Mouse (Mus musculus) megakaryocyte, embryonic 14.5 days (primary cell): ENCODE results near the gene Fgfr1op. TPM values are rescaled to one million over a fixed set of nuclear protein-coding genes. Genes with fewer than 3 reads are reported as not detected.
"Not testable (repeated sequence)": the region's sequence is repeated elsewhere in the genome, so short reads cannot be mapped to it uniquely, and the experiment has no call there.

Experiments
- H3K27me3 ChIP-seq: replicated peaks from 2 replicates; pipeline ENCODE3; 2012; ENCODE audit warnings: inconsistent platforms
- H3K36me3 ChIP-seq: replicated peaks from 2 replicates; pipeline ENCODE3; 2012; ENCODE audit warnings: low read length, inconsistent platforms, mixed read lengths
- H3K4me1 ChIP-seq: 2 replicates; pipeline ENCODE4 v1.6.1; 2012; ENCODE audit warnings: inconsistent platforms
- H3K4me3 ChIP-seq: replicated peaks from 2 replicates; pipeline ENCODE3; 2012; ENCODE audit warnings: moderate library complexity, mild to moderate bottlenecking, inconsistent platforms
- H3K9me3 ChIP-seq: 2 replicates; pipeline ENCODE4 v1.6.1; 2012; ENCODE audit warnings: inconsistent platforms
- FLI1 ChIP-seq: IDR thresholded peaks from 2 replicates; pipeline ENCODE4 v1.6.1; 2012; ENCODE audit warnings: low read length, inconsistent platforms, mixed read lengths
- GATA1 ChIP-seq: IDR thresholded peaks from 3 replicates; pipeline ENCODE4 v1.6.1; 2012; ENCODE audit warnings: mixed read lengths, low read length, inconsistent platforms, borderline replicate concordance
- polyA plus RNA-seq: library from polyadenylated mRNA; stranded (reverse); fragments of >175 nt; gene quantifications from 2 replicates; pipeline ENCODE4 v1.2.3, GENCODE M21; 2012; ENCODE audit warnings: low replicate concordance; ENCODE audit not compliant: insufficient read depth

The Fgfr1op gene
- polyA plus RNA-seq, 1 experiment = 2.2 TPM

DNA sequence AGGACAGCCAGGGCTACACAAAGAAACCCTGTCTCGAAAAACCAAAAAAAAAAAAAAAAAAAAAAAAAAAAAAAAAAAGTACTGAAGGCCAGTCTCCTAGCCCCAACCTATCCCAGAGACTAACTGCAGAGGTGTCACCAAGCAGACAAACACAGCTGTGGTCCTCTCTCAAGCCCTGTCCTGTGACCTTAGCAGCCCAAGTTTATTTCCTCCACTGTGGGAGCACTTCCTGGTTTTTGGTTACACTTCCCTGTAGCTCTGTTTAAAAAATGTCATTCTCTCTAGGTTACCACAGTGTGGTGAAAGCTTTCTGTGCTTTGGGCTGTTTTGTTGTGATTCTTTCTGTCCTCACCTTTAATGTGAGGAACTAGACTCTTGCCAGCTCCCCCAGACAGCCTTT is 6.7 kb upstream of the Fgfr1op start:
- not testable (repeated sequence) for H3K36me3 ChIP-seq, H3K4me1 ChIP-seq, H3K4me3 ChIP-seq, H3K27me3 ChIP-seq, H3K9me3 ChIP-seq

DNA sequence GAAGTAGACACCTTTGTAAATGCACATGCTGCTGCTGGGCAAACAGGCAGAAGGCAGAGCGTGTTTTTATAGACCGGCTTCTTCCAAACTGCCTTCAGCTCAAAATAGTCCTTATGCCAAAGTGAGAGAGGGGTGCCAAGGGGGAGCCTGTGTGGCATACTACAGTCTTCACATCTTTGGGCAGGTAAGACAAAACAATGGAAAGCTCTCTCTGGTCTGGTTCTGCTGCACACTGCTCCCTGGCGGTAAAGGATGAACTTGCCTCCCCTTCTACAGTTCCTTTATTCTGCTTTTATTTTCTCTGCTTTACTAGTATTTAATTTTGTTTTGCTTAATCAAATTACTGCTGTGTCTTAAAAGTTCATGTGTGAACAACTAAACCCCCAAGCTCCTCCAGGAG is 4.3 kb upstream of the Fgfr1op start:
- H3K9me3 ChIP-seq, H3K4me1 ChIP-seq, H3K27me3 ChIP-seq, H3K36me3 ChIP-seq, H3K4me3 ChIP-seq: not testable (repeated sequence)

DNA sequence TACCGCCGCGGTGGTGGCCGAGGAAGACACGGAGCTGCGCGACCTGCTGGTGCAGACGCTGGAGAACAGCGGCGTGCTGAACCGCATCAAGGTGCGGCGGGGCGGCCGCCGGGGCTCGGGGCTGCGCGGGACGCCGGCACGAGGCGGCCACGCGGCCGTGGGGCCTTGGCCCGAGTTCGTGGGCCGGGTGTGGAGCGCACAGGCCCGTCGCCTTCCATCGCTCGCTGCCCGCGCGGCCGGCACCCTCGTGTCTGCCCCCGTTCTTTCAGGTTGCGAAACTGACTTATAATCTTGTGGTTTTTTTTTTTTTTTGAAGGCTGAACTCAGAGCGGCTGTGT is 276 bp downstream of the Fgfr1op start:
- H3K4me1 ChIP-seq = peaks cover 12% of the 10 kb centered on the region
- H3K27me3 ChIP-seq, H3K9me3 ChIP-seq: not testable (repeated sequence)
- H3K36me3 ChIP-seq = peaks cover 22% of the 10 kb centered on the region
- H3K4me3 ChIP-seq = peak overlapping the region; percentile 91

DNA sequence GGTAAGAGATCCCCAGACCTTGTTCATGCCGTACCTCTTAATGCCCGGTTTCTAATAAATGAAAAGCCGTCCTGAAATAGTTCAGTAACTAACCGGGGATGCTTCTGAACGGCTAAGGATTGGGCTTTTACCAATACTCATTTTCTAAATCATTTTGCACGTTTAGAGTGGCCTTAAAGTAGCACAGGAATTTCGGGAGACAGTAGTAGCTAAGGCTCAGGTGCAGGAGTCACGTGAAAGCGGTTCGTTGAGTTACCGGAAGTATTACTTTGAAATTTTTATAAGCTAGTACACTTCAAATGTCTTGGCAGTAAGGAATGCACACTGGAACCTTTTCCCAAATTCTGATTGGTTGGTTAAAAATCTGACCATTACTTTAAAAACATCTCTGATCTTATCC is 676 bp downstream of the Fgfr1op start:
- H3K4me3 ChIP-seq = not testable (repeated sequence)
- peaks cover 26% of the 10 kb centered on the region for H3K36me3 ChIP-seq

DNA sequence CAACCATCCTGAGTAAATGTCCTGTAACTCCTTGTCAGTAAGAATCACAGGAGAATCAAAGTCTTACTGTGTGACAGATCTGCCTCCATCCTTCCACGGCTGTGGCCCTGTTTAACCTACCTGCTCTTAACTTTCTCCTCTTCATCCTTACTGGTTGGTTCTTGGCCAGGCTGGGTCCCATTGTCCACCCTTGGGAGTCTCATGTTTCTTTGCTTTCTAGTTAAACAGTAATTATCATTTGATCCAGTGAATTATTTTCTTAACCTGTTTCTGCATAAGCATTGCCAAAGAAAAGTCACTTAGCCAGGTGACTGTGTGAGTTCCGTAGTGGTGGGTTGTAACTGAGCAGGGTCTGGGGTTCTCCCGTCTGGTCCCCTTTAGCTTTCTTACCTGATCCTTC is 1.2 kb downstream of the Fgfr1op start:
- not testable (repeated sequence) for H3K9me3 ChIP-seq, H3K4me3 ChIP-seq, H3K27me3 ChIP-seq
- peaks cover 30% of the 10 kb centered on the region for H3K36me3 ChIP-seq
- peaks cover 13% of the 10 kb centered on the region for H3K4me1 ChIP-seq

More for the DNA sequence above, 676 bp downstream of the Fgfr1op start:
- peaks cover 13% of the 10 kb centered on the region for H3K4me1 ChIP-seq
- H3K27me3 ChIP-seq, H3K9me3 ChIP-seq: not testable (repeated sequence)

DNA sequence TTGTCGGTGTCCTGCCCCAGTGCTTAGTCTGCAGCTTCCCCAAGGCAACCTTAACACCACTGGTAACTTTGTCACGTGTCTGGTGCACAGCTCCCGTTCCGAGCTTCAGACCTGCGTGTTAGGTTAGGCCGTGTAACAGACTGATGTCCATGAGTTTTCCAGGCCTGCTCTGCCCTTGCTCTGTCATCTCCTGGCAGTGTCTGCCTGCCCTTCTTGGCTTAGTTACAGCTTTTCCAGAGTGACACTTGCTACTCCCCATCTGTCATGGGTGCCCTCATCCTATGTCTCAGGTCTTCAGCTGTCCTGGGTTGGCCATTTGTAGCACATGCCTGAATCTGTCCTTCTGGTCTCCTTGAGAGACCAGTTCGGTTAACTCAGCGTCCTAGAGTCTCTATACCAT is 2.1 kb downstream of the Fgfr1op start:
- peaks cover 40% of the 10 kb centered on the region for H3K36me3 ChIP-seq
- H3K4me3 ChIP-seq = peak overlapping the region; percentile 59
- not testable (repeated sequence) for H3K27me3 ChIP-seq, H3K9me3 ChIP-seq
- H3K4me1 ChIP-seq = peaks cover 16% of the 10 kb centered on the region

DNA sequence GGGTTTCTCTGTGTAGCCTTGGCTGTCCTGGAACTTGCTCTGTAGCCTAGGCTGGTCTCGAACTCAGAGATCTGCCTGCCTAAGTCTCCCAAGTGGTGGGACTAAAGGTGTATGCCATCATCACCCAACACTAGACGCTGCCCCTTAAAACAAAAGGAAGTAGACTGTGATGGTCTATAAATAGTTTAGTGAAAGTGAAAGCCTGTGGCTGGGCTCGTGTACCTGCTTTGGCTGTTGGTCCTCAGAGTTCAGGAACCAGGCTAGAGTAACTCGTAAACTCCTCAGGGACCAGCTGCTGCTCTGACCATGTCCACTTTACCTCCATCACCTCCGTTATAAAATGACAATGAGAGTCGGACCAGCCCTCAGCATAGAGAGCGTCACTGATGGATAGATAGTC is 5.0 kb downstream of the Fgfr1op start:
- Histone ChIP-seq H3K36me3 (peaks cover 67% of the 10 kb centered on the region), H3K4me3 (no peak overlapping the region), H3K27me3 (no peaks in the 10 kb centered on the region), H3K4me1 (peaks cover 12% of the 10 kb centered on the region), H3K9me3 (no peaks in the 10 kb centered on the region)
- TF ChIP-seq GATA1 (no peak), FLI1 (no peak)

DNA sequence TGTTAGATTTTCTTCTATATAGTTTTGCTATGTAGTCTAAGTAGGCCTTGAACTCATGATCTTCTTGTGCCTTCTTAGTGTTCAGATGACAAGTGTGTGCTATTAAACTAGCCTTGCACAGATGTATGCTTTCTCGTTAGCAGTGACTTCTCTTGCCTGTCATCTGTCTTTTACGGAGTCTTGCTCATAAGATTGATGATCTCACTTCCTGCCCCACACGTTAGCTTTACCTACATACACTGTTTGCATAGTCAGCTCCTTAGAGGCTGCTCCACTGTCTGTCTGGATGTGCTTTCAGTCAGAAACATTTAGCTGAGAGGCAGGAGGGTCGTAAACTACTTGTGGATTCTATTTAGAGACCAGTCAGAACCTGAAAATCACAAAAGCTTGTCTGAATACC is 5.8 kb downstream of the Fgfr1op start:
- Histone ChIP-seq H3K9me3 (no peaks in the 10 kb centered on the region), H3K27me3 (no peaks in the 10 kb centered on the region), H3K4me3 (no peak overlapping the region), H3K36me3 (peaks cover 75% of the 10 kb centered on the region), H3K4me1 (peaks cover 12% of the 10 kb centered on the region)
- TF ChIP-seq GATA1 (no peak), FLI1 (no peak)

DNA sequence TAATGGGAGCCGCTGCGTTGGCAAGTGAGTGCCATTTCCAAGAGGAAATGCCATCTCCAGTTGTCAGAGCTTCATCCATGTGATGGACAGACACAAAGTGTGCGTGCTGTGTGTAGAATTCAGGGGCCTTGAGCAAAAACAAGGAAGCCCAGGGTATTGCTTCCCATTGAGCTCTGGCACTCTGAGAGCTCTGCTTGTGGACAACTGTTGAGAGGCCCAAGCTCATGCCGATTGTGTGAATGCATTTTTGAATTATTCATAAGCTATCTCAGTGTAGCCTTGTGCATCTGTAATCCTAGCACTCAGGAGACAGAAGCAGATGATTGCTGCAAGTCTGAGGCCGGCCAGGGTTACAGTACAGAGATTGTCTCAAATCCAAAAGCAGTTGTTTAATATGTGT is 11.8 kb downstream of the Fgfr1op start:
- Histone ChIP-seq H3K9me3 (no peaks in the 10 kb centered on the region), H3K4me1 (peaks cover 1% of the 10 kb centered on the region; the same call in 1 of the 2 replicates), H3K4me3 (no peak overlapping the region), H3K27me3 (no peaks in the 10 kb centered on the region), H3K36me3 (peaks cover 92% of the 10 kb centered on the region)
- TF ChIP-seq FLI1 = no peak
- TF ChIP-seq GATA1 = no peak

DNA sequence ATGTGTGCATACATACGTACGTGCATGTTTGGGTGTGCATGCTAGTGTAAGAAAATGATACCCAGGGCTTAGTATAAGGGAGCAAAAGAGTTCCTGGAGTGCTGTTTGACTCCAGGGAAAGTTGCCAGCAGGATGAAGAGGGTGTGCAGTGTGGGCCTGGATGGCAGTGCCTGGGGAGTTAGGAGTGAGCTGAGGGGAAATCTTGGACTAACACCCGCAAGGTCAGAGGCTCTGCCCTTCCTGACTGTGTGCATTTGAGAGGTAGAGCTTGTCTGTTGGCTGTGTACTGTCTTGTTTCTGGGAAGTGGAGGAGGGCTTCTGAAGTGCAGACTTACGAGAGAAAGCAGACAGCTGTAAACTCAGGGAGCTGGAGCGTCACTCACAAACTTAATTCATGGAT is 18.5 kb downstream of the Fgfr1op start:
- Histone ChIP-seq H3K9me3 (no peaks in the 10 kb centered on the region), H3K36me3 (peaks cover 90% of the 10 kb centered on the region), H3K27me3 (no peaks in the 10 kb centered on the region), H3K4me1 (no peaks in the 10 kb centered on the region), H3K4me3 (no peak overlapping the region)
- no peak for TF ChIP-seq GATA1
- TF ChIP-seq FLI1 = no peak

DNA sequence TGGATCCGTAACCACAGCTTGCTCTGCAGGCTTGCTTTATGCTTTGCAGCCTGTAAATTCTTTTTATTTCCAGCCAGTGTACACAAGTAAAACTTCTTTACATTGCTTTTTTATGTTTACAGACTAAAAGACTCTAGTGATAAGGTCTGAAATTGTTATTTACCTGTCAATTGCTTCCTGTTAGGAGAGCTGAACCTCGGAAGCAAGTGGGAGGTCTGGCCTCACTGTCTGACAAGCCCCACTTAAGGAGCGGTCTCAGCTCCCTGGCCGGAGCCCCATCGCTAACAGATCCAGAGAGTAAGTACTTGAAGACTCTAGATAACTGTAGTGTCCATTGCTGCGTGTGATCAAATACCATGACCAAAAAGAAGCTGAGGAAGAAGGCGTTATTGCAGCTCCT is 18.9 kb downstream of the Fgfr1op start:
- Histone ChIP-seq H3K27me3 (no peaks in the 10 kb centered on the region), H3K9me3 (no peaks in the 10 kb centered on the region), H3K4me1 (peaks cover 3% of the 10 kb centered on the region; the same call in 1 of the 2 replicates), H3K36me3 (peaks cover 89% of the 10 kb centered on the region), H3K4me3 (no peak overlapping the region)
- TF ChIP-seq FLI1 (no peak), GATA1 (no peak)

DNA sequence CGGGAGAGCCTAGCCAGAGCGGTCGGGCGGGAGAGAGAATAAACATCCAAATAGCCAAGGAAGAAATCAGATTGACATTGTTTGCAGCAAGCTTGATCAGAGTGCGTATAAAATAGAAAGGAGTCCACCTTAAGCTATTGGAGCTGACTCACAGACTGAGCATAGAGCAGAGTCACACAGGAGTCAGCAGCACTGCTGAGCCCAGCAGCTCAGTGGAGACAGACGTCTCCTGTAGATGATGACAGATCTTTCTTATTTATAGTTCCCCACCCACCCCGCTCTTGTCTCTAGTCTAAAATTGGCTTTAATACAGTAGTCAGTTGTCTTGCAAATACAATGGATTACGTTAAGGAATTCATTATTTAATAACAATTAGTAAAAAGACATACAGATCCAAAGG is 28.4 kb downstream of the Fgfr1op start:
- Histone ChIP-seq H3K36me3 (peaks cover 83% of the 10 kb centered on the region), H3K27me3 (no peaks in the 10 kb centered on the region), H3K4me3 (no peak overlapping the region), H3K4me1 (peaks cover 17% of the 10 kb centered on the region), H3K9me3 (no peaks in the 10 kb centered on the region)
- no peak for TF ChIP-seq GATA1
- TF ChIP-seq FLI1 = no peak
